Mouse (Mus musculus) heart, postnatal 0 days (tissue): ENCODE data around the gene Sema6d. TPM values are rescaled to one million over a fixed set of nuclear protein-coding genes. Genes with fewer than 3 reads are reported as not detected.
A peak's percentile ranks its signal among the peaks of the same experiment; 100 is the strongest.

Source experiments
- ATAC-seq: fragments of 200-750 bp; cut with Nextera tagmentation; 2 replicates; pipeline ENCODE4 v1.8.0; 2017; ENCODE audit warnings: low read depth, moderate number of reproducible peaks, moderate library complexity; ENCODE audit not compliant: insufficient read depth
- DNase-seq: peaks from one replicate; pipeline ENCODE4 v3.0.0-alpha.2; 2016; ENCODE audit warnings: low spot score
- H3K27ac ChIP-seq: fragments of 300-500 bp; sonication (generic); 2 replicates; pipeline ENCODE4 v1.5.1; 2014; ENCODE audit warnings: low read depth, mild to moderate bottlenecking
- H3K27me3 ChIP-seq: fragments of 300-500 bp; sonication (generic); 2 replicates; pipeline ENCODE4 v1.6.1; 2014; ENCODE audit warnings: low read length, mixed read lengths; ENCODE audit not compliant: control insufficient read depth, insufficient read depth
- H3K36me3 ChIP-seq: fragments of 300-500 bp; sonication (generic); replicated peaks from 2 replicates; pipeline ENCODE4 v1.6.1; 2014; ENCODE audit warnings: low read length, mixed read lengths; ENCODE audit not compliant: control insufficient read depth, insufficient read depth
- H3K4me1 ChIP-seq: fragments of 300-500 bp; sonication (generic); 2 replicates; pipeline ENCODE4 v1.6.1; 2014; ENCODE audit warnings: antibody characterized with exemption; ENCODE audit not compliant: control insufficient read depth, insufficient read depth
- H3K4me2 ChIP-seq: fragments of 300-500 bp; sonication (generic); 2 replicates; pipeline ENCODE4 v1.6.1; 2014; ENCODE audit warnings: low read depth, mild to moderate bottlenecking, low read length, moderate library complexity
- H3K4me3 ChIP-seq: fragments of 300-500 bp; sonication (generic); 2 replicates; pipeline ENCODE4 v1.5.1; 2014; ENCODE audit warnings: low read depth, low read length
- H3K9ac ChIP-seq: fragments of 300-500 bp; sonication (generic); replicated peaks from 2 replicates; pipeline ENCODE4 v1.6.1; 2014; ENCODE audit warnings: low read depth, low read length, mixed read lengths
- H3K9me3 ChIP-seq: fragments of 300-500 bp; sonication (generic); replicated peaks from 2 replicates; pipeline ENCODE4 v1.6.1; 2016; ENCODE audit warnings: low read length; ENCODE audit not compliant: control insufficient read depth
- CTCF ChIP-seq: IDR thresholded peaks from 2 replicates; pipeline ENCODE4 v1.5.1; 2016; ENCODE audit warnings: antibody characterized with exemption, control low read depth, low read depth
- EP300 ChIP-seq: IDR thresholded peaks from 2 replicates; pipeline ENCODE4 v1.6.1; 2016; ENCODE audit warnings: antibody characterized with exemption, low read depth
- WGBS: fragments of 180-500 bp; shearing (Covaris S2); extraction: QIAGEN DNeasy Blood & Tissue Kit; methylation state at CpG from one replicate; pipeline ENCODE4 v1.1.7; 2014; 5-methylcytosine and 5-hydroxymethylcytosine counted together
- polyA plus RNA-seq: library from polyadenylated mRNA; unstranded; fragments of >200 nt; fragmentation: Nextera tagmentation; extraction: Ambion mirVana; gene quantifications from 2 replicates; pipeline ENCODE4 v1.2.1, GENCODE M21; 2015
- total RNA-seq: library from RNA; depleted of rRNA; stranded (reverse); fragments of >200 nt; gene quantifications from 2 replicates; pipeline ENCODE4 v1.2.3, GENCODE M21; 2014; ENCODE audit warnings: low replicate concordance

The Sema6d gene
- total and polyA plus RNA-seq, 2 experiments from 2014 or later: 8.7 to 28.8 TPM

DNA sequence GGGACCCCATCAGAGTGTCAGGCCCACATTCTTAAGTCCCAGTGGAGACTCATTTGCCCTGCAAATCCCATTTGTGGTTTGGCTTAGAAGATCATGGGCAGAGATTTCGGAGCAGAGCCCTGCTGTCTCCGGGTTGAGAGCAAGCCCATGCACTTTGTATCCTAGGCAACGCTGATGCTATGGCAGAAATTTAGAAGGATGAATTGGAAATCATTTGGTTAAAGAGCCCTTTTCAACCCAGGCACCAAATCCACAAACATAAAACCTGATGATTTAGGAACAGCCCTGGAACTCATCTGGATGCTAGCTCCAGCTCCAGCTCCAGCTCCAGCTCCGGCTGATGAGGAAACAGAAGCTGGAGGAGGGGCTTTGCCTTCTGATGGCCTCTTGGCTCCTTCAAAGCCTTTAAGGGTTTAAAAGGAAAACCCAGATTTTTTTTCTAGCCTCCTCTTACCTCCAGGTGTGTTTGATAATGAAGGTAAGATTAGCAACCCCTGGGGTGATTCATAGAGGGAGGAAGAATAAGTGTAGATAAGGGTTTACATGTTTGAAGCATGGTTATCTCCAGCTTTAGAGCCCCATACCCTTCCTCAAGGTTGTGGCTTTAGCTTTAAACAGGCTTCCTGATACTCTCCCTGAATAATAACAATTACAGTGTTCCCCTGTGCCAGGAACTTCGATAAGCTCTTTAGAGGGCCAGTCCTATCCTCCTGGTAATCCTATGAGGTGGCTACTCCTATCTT, 549.6 kb downstream of the Sema6d start:
- WGBS: 67% methylated on average over 5 of the region's 5 CpGs
- Histone ChIP-seq H3K4me3 (no peak overlapping the region), H3K9ac (no peak overlapping the region), H3K36me3 (no peaks in the 10 kb centered on the region), H3K4me1 (peaks cover 43% of the 10 kb centered on the region), H3K9me3 (no peaks in the 10 kb centered on the region), H3K4me2 (no peak overlapping the region), H3K27me3 (no peaks in the 10 kb centered on the region), H3K27ac (no peak overlapping the region)
- DNase-seq (no peak), ATAC-seq (no peak)
- TF ChIP-seq EP300: no peak
- TF ChIP-seq CTCF: no peak

- no peak overlapping the region for H3K9ac ChIP-seq
- no peak overlapping the region for H3K4me2 ChIP-seq
- TF ChIP-seq CTCF (no peak), EP300 (no peak)
- no peaks in the 10 kb centered on the region for H3K9me3 ChIP-seq
- 37% methylated on average over 6 of the region's 6 CpGs for WGBS
- DNase-seq (no peak), ATAC-seq (no peak)
- no peaks in the 10 kb centered on the region for H3K27me3 ChIP-seq
- H3K36me3 ChIP-seq: no peaks in the 10 kb centered on the region
- H3K27ac ChIP-seq: no peak overlapping the region
- peaks cover 39% of the 10 kb centered on the region for H3K4me1 ChIP-seq
- no peak overlapping the region for H3K4me3 ChIP-seq
Observed at GRCm38 (mm10) chr2:124640500-124641193, 550.9 kb downstream of the Sema6d start.

DNA sequence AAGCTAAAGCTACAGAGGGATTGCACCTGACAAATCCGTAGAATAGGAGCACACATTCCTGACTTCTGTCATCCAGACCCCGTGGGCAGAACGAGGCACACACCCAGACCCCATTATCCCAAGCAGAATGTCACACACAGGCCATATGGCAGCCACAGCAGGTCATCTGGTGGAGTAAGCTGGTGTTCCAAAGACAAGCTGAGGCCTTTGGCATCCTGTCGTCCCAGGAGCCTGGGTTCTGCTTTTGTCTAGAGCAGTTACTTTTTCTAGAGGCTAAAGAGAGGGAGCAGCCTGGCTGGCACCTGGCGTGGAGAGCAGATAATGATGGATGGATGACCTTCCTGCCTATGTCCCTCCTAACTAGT, 551.4 kb downstream of the Sema6d start:
- TF ChIP-seq CTCF (no peak), EP300 (no peak)
- Histone ChIP-seq H3K4me3 (no peak overlapping the region), H3K36me3 (no peaks in the 10 kb centered on the region), H3K9me3 (no peaks in the 10 kb centered on the region), H3K27ac (no peak overlapping the region; the same call in 1 of the 2 replicates), H3K4me1 (peaks cover 35% of the 10 kb centered on the region), H3K9ac (no peak overlapping the region), H3K4me2 (no peak overlapping the region), H3K27me3 (no peaks in the 10 kb centered on the region)
- DNase-seq (no peak), ATAC-seq (no peak)
- WGBS: 24% methylated on average over 5 of the region's 5 CpGs

DNA sequence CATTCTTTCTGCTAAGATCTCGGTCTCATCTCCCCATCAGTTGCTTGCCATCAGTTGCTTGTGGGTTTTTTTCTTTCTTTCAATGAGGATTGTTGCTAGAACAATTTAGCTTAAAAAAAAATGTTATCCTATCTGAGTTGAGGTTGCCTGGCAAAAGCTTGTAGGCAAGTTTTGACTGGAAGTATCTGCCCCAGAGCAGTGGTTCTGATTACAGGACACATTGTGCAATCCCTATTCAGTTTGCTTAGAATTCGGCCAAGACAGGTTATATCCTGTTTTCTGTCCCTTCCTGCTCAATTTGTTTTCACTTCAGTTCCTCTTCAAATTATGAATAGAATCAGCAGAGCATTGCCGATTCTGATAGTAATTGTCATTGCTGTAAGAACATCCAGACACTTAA, 552.4 kb downstream of the Sema6d start:
- H3K4me1 ChIP-seq: peaks cover 25% of the 10 kb centered on the region
- no peak overlapping the region for H3K4me3 ChIP-seq
- no peak overlapping the region for H3K4me2 ChIP-seq
- no peaks in the 10 kb centered on the region for H3K9me3 ChIP-seq
- no peaks in the 10 kb centered on the region for H3K27me3 ChIP-seq
- H3K36me3 ChIP-seq: no peaks in the 10 kb centered on the region
- TF ChIP-seq CTCF: no peak
- TF ChIP-seq EP300: no peak
- H3K9ac ChIP-seq: no peak overlapping the region
- DNase-seq (no peak), ATAC-seq (no peak)
- no peak overlapping the region for H3K27ac ChIP-seq
- 72% methylated on average over 3 of the region's 3 CpGs for WGBS

DNA sequence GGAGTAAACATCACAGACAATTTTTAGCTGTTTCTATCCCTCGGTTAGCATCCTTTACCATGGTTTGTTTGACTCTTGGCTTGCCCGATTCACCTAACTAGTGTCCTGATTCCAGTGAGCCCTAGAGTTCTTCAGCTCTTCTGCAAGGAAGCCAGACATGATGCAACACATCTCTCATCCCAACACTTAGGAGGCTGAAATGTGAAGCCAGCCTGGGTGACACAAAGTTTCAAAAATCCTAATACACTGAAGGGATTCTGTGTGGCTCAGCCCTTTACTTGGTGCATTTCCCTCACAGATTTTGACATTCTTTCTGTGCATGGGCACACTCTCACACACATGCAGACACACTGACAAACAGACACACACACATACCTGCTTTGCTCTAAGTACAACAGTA, 560.8 kb downstream of the Sema6d start:
- H3K27me3 ChIP-seq: no peaks in the 10 kb centered on the region
- no peaks in the 10 kb centered on the region; the same call in 1 of the 2 replicates for H3K9me3 ChIP-seq
- no peak overlapping the region for H3K4me2 ChIP-seq
- H3K4me3 ChIP-seq: no peak overlapping the region
- H3K27ac ChIP-seq: peak overlapping the region; percentile 62
- H3K4me1 ChIP-seq: peaks cover 8% of the 10 kb centered on the region
- TF ChIP-seq CTCF (no peak), EP300 (no peak)
- H3K9ac ChIP-seq: no peak overlapping the region
- H3K36me3 ChIP-seq: peaks cover 32% of the 10 kb centered on the region
- DNase-seq (no peak), ATAC-seq (no peak)
- WGBS: 65% methylated on average over 2 of the region's 2 CpGs
